Mouse (Mus musculus) B cell, adult 2 months (primary cell): ENCODE data around the gene Plac8.

ENCODE experiments used
- DNase-seq, 2 experiments: peaks; one replicate each; pipeline ENCODE4 v3.0.0; 2022

Gene Plac8

DNA sequence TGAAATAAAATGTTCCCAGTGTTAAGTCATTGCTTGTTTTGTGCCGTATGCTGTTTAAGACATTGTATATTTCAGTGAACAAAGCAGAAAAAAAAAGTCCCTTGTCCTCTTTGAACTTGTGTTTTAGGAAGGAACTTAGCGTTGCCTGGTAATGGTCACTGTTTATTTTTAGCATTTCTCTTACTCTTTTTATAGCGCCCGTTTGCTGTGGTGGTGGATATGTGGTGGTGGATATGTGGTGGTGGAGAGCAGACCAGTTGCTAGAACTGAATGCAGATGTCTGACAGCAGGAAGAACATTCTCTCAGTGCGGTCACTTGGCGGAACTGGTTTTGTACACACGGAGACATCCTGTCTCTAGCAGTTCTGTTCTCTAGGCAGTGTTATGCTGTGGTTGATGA, 45.9 kb downstream of the Plac8 start:
- peak; percentile 68 to 72 for DNase-seq

- no peak for DNase-seq
These were observed 46.4 kb downstream of the Plac8 start for GRCm38 (mm10) chr5:100525620-100526019.

DNA sequence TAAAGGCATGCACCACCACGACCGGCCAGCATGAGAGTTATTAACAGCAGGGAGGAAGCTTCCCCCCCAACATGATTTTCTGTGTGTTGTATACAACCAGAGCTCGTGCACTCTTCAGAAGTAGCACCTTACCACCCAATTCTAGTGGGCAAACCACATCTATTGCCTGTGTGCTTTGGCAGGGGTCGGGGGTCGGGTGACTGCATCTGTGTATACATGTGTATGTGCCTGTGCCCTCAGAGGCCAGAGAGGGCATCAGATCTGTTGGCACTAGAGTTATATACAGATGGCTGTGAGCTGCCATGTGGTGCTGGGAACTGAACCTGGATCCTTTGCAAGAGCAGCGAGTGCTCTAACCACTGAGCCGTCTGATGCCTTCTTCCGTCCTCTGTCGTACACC, 47.1 kb downstream of the Plac8 start:
- DNase-seq = no peak

- no peak for DNase-seq
These were observed 48.7 kb downstream of the Plac8 start for GRCm38 (mm10) chr5:100523331-100523730.

- DNase-seq = no peak
These were observed 51.8 kb downstream of the Plac8 start for GRCm38 (mm10) chr5:100520223-100520622.

DNA sequence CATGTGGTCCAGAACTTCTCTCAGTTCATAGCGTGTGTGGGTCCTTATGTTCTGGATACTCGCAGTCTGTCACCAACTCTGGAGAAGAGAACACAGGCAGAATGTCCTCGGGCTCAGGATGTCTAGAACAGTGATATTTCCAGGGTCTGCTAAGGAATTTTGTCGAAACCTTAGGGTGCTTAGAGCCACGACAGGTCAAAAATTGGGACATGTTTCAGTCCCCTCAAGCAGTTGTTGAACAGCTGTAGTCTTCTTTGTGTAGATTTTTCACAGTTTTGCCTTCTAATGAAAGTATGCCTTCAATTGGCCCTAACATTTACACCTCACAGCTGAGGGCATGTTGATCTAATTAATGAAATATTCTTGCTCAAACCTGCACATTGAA, 53.0 kb downstream of the Plac8 start:
- DNase-seq = no peak

DNA sequence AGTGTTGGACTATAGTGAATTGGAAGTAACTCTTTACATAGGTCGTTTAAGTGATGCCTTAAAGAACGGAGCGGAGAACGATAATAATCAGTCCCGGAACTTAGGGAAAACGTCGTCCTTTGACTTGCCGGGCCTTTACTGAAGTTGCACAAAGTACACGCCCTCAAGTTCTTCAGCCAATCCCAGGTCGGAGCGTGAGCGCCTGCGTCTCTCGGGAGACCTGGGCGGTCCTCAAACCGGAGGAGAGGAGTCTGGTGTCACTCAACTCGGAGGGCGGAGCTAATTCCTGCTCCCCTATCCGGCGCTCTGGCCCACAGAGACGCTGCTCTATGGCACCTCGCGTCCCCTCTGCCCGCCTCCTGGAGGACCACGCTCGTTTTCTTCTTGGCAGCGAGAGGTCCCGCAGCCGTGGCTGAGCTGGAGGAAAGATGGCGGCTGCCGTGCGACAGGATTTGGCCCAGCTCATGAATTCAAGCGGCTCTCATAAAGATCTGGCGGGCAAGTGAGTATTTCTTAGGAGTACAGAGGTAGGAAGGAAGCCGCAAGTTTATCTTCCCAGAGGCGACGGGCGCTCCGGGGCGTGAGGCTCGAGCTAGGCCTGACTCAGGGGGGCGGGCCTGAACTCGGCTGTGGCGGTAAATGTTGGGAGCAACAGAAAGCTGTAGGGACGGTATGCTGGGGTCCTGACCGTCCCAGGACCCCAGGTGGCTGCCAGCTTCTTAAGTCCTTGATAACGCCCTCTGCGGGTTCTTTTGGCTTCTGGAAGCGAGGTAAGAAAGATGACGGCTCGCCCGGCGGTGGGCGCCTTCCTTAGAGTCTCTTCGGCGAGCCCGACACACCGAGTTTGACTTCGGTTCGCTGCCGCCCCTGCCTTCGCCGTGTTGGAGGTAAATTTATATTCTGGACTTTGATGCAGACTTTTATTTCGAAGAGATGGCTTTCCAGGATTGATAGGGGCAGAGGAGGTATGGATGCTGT, 53.7 kb downstream of the Plac8 start, which contains the start of gene Cops4:
TSS of gene Cops4 (plus strand) at position 261 of the 978 bp plus-strand sequence.
- DNase-seq = peak; percentile 94 to 95

GRCm38 (mm10) chr5:100512576-100512975, 59.5 kb downstream of the Plac8 start:
- no peak for DNase-seq

- DNase-seq = no peak
These were observed 62.8 kb downstream of the Plac8 start for GRCm38 (mm10) chr5:100509247-100509646.
